Mouse (Mus musculus) CD4-positive naive resting alpha-beta T cell, adult 57 days (primary cell): ENCODE results near the gene Cer1. TPM values are rescaled to one million over a fixed set of nuclear protein-coding genes. Genes with fewer than 3 reads are reported as not detected.

ENCODE experiments used
- total RNA-seq: library from RNA; stranded (reverse); gene quantifications from one replicate; pipeline ENCODE4 v1.2.4, GENCODE M21; 2023

Gene Cer1
- not detected for total RNA-seq

GRCm38 (mm10) chr4:82884636-82885534 lies at the start of gene Cer1:
Gene Cer1, minus strand, starts transcription at chr4:82885148.

GRCm38 (mm10) chr4:82859131-82860125 lies 25.5 kb downstream of the Cer1 start, which contains the start of gene Zdhhc21:
Gene Zdhhc21, minus strand, starts transcription at chr4:82859958.

Other genes starting within 250 kb of the Cer1 start
- gene Nfib, start 179.4 kb downstream of the Cer1 start, total RNA-seq: 1.5 TPM
- 17.8 TPM for gene Zdhhc21, start 25.2 kb downstream of the Cer1 start, total RNA-seq
- not detected for gene Frem1, start 167.2 kb upstream of the Cer1 start, total RNA-seq